Mouse (Mus musculus) embryonic fibroblast, embryonic 13.5 days (primary cell): ENCODE measurements around the gene Agrn. TPM values are rescaled to one million over a fixed set of nuclear protein-coding genes. Genes with fewer than 3 reads are reported as not detected.

ENCODE experiments used
- H3K27ac ChIP-seq: 2 replicates; pipeline ENCODE4 v1.5.1; 2012; ENCODE audit warnings: low read length, control low read depth, inconsistent platforms; ENCODE audit not compliant: insufficient read depth
- H3K4me1 ChIP-seq: 2 replicates; pipeline ENCODE4 v1.6.1; 2011; ENCODE audit warnings: low read length; ENCODE audit not compliant: control insufficient read depth, insufficient read depth
- H3K4me3 ChIP-seq: 2 replicates; pipeline ENCODE4 v1.5.1; 2011; ENCODE audit warnings: mild to moderate bottlenecking, control low read depth, low read length; ENCODE audit not compliant: insufficient read depth
- CTCF ChIP-seq: IDR thresholded peaks from 2 replicates; pipeline ENCODE4 v1.5.1; 2011; ENCODE audit warnings: mild to moderate bottlenecking, control low read depth, low read length, moderate library complexity, borderline replicate concordance; ENCODE audit not compliant: insufficient read depth
- POLR2A ChIP-seq: IDR thresholded peaks from 2 replicates; pipeline ENCODE4 v1.6.1; 2011; ENCODE audit warnings: low read depth, mild to moderate bottlenecking, control low read depth, low read length, moderate library complexity
- polyA plus RNA-seq: library from polyadenylated mRNA; stranded (reverse); fragments of >200 nt; gene quantifications from 2 replicates; pipeline ENCODE4 v1.2.4, GENCODE M21; 2011; ENCODE audit warnings: low read depth; ENCODE audit not compliant: missing spikeins, insufficient read length

Gene Agrn
- polyA plus RNA-seq, 1 experiment, result 102 TPM

- Histone ChIP-seq H3K4me3 (no peak overlapping the region), H3K27ac (no peak overlapping the region), H3K4me1 (no peaks in the 10 kb centered on the region; the same call in 1 of the 2 replicates)
- TF ChIP-seq CTCF (no peak), POLR2A (no peak)
Measured at GRCm38 (mm10) chr4:156188811-156189323, 8.4 kb downstream of the Agrn start.

- no peak for TF ChIP-seq CTCF
- no peak for TF ChIP-seq POLR2A
- Histone ChIP-seq H3K27ac (no peak overlapping the region), H3K4me3 (no peak overlapping the region), H3K4me1 (no peaks in the 10 kb centered on the region; the same call in 1 of the 2 replicates)
Measured at GRCm38 (mm10) chr4:156188162-156188810, 9.0 kb downstream of the Agrn start.

GRCm38 (mm10) chr4:156185950-156186850 lies 11.1 kb downstream of the Agrn start:
- H3K4me3 ChIP-seq, result no peak overlapping the region
- TF ChIP-seq CTCF, result no peak
- no peak for TF ChIP-seq POLR2A
- no peak overlapping the region for H3K27ac ChIP-seq
- no peaks in the 10 kb centered on the region; the same call in 1 of the 2 replicates for H3K4me1 ChIP-seq

- Histone ChIP-seq H3K27ac (no peak overlapping the region), H3K4me1 (no peaks in the 10 kb centered on the region; the same call in 1 of the 2 replicates), H3K4me3 (no peak overlapping the region)
- no peak for TF ChIP-seq CTCF
- no peak for TF ChIP-seq POLR2A
Measured at GRCm38 (mm10) chr4:156185456-156185949, 11.8 kb downstream of the Agrn start.

GRCm38 (mm10) chr4:156184291-156184954 lies 12.9 kb downstream of the Agrn start:
- H3K4me3 ChIP-seq, result no peak overlapping the region
- no peak overlapping the region for H3K27ac ChIP-seq
- TF ChIP-seq CTCF (no peak), POLR2A (no peak)
- H3K4me1 ChIP-seq, result no peaks in the 10 kb centered on the region; the same call in 1 of the 2 replicates

- Histone ChIP-seq H3K4me1 (no peaks in the 10 kb centered on the region), H3K4me3 (no peak overlapping the region), H3K27ac (no peak overlapping the region)
- TF ChIP-seq POLR2A (no peak), CTCF (no peak)
Measured at GRCm38 (mm10) chr4:156183747-156184146, 13.5 kb downstream of the Agrn start.

GRCm38 (mm10) chr4:156177630-156178029 lies 19.7 kb downstream of the Agrn start:
- no peaks in the 10 kb centered on the region for H3K4me1 ChIP-seq
- H3K27ac ChIP-seq, result no peak overlapping the region
- no peak overlapping the region for H3K4me3 ChIP-seq
- TF ChIP-seq POLR2A (no peak), CTCF (no peak)

GRCm38 (mm10) chr4:156171828-156172227 lies 25.5 kb downstream of the Agrn start:
- TF ChIP-seq POLR2A (no peak), CTCF (no peak)
- Histone ChIP-seq H3K4me3 (no peak overlapping the region), H3K27ac (no peak overlapping the region), H3K4me1 (no peaks in the 10 kb centered on the region)

- no peak overlapping the region for H3K4me3 ChIP-seq
- TF ChIP-seq POLR2A (no peak), CTCF (no peak)
- H3K27ac ChIP-seq, result no peak overlapping the region
- H3K4me1 ChIP-seq, result no peaks in the 10 kb centered on the region
Measured at GRCm38 (mm10) chr4:156169129-156169528, 28.2 kb downstream of the Agrn start.

GRCm38 (mm10) chr4:156168611-156169010 lies 28.7 kb downstream of the Agrn start:
- Histone ChIP-seq H3K4me3 (no peak overlapping the region), H3K27ac (no peak overlapping the region), H3K4me1 (no peaks in the 10 kb centered on the region)
- TF ChIP-seq CTCF (no peak), POLR2A (no peak)
